Mouse (Mus musculus) MEL (cell line): ENCODE results near the gene Serpina3c. TPM values are rescaled to one million over a fixed set of nuclear protein-coding genes. Genes with fewer than 3 reads are reported as not detected.

Source experiments
- DNase-seq: peaks from one replicate; pipeline ENCODE4 v3.0.0; 2011; ENCODE audit warnings: low read depth, low spot score
- H3K27ac ChIP-seq: 2 replicates; pipeline ENCODE4 v1.5.1; 2012; ENCODE audit warnings: low read depth, mild to moderate bottlenecking, control low read depth, low read length, moderate library complexity; ENCODE audit not compliant: control insufficient read depth
- H3K27me3 ChIP-seq, 2 experiments: fragments of 150-350 bp in 1 of 2; sonication (generic) in 1 of 2; 2 replicates each; pipeline ENCODE4 v1.6.1; 2012; ENCODE audit warnings: low read length in 2 of 2, mild to moderate bottlenecking in 2 of 2, improper control_type of control experiment in 1 of 2, moderate library complexity in 1 of 2; ENCODE audit not compliant: insufficient read depth in 2 of 2, control insufficient read depth in 1 of 2
- H3K36me3 ChIP-seq, 2 experiments: 2 replicates each; pipeline ENCODE4 v1.6.1; 2012 to 2014; ENCODE audit warnings: low read length in 2 of 2, improper control_type of control experiment in 1 of 2, inconsistent platforms in 1 of 2, mild to moderate bottlenecking in 1 of 2; ENCODE audit not compliant: insufficient read depth in 2 of 2, control insufficient read depth in 1 of 2
- H3K4me1 ChIP-seq, 2 experiments: fragments of 150-350 bp in 1 of 2; sonication (generic) in 1 of 2; 2 replicates each; pipeline ENCODE4 v1.6.1; 2012; ENCODE audit warnings: low read length in 2 of 2, improper control_type of control experiment in 1 of 2, mild to moderate bottlenecking in 1 of 2; ENCODE audit not compliant: insufficient read depth in 2 of 2, control insufficient read depth in 1 of 2
- H3K4me3 ChIP-seq, 2 experiments: fragments of 150-350 bp in 1 of 2; sonication (generic) in 1 of 2; 2 replicates each; pipeline ENCODE4 v1.5.1; 2012; ENCODE audit warnings: low read depth in 2 of 2, low read length in 2 of 2, mild to moderate bottlenecking in 2 of 2, moderate library complexity in 2 of 2, control low read depth in 1 of 2, improper control_type of control experiment in 1 of 2; ENCODE audit not compliant: control insufficient read depth in 1 of 2, insufficient read depth in 1 of 2
- H3K79me2 ChIP-seq: 2 replicates; pipeline ENCODE4 v1.6.1; 2012; ENCODE audit warnings: mild to moderate bottlenecking, low read length, moderate library complexity; ENCODE audit not compliant: control insufficient read depth, poor library complexity, insufficient read depth
- H3K9ac ChIP-seq: 2 replicates; pipeline ENCODE4 v1.6.1; 2012; ENCODE audit warnings: low read depth, mild to moderate bottlenecking, control low read depth, low read length, moderate library complexity; ENCODE audit not compliant: control insufficient read depth, poor library complexity, severe bottlenecking
- H3K9me3 ChIP-seq: fragments of 150-350 bp; sonication (generic); replicated peaks from 2 replicates; pipeline ENCODE4 v1.6.1; 2012; ENCODE audit warnings: mild to moderate bottlenecking, low read length, improper control_type of control experiment, moderate library complexity; ENCODE audit not compliant: insufficient read depth
- BHLHE40 ChIP-seq: IDR thresholded peaks from 2 replicates; pipeline ENCODE4 v1.6.1; 2012; ENCODE audit warnings: low read depth, mild to moderate bottlenecking, inconsistent platforms, low read length, improper control_type of control experiment, borderline replicate concordance
- CHD2 ChIP-seq: IDR thresholded peaks from 2 replicates; pipeline ENCODE4 v1.6.1; 2011; ENCODE audit warnings: low read length, improper control_type of control experiment
- CTCF ChIP-seq, 3 experiments: IDR thresholded peaks in 2 of 3; conservative IDR thresholded peaks in 1 of 3; 2 replicates each; pipeline ENCODE4 v1.5.1; 2011 to 2012; ENCODE audit warnings: low read length in 3 of 3, low read depth in 2 of 3, mild to moderate bottlenecking in 2 of 3, improper control_type of control experiment in 1 of 3, inconsistent platforms in 1 of 3, mixed read lengths in 1 of 3, moderate library complexity in 1 of 3; ENCODE audit not compliant: control insufficient read depth in 1 of 3, insufficient read depth in 1 of 3, poor library complexity in 1 of 3, severe bottlenecking in 1 of 3
- E2F4 ChIP-seq: IDR thresholded peaks from 2 replicates; pipeline ENCODE4 v1.6.1; 2011; ENCODE audit warnings: low read depth, low read length, improper control_type of control experiment, borderline replicate concordance
- ELF1 ChIP-seq: IDR thresholded peaks from 2 replicates; pipeline ENCODE4 v1.6.1; 2014; ENCODE audit warnings: low read depth, mild to moderate bottlenecking, inconsistent platforms, low read length, improper control_type of control experiment, moderate library complexity
- EP300 ChIP-seq, 2 experiments: IDR thresholded peaks; 2 replicates each; pipeline ENCODE4 v1.6.1; 2011; ENCODE audit warnings: improper control_type of control experiment in 2 of 2, low read length in 2 of 2, low read depth in 1 of 2, mild to moderate bottlenecking in 1 of 2
- GABPA ChIP-seq: IDR thresholded peaks from 2 replicates; pipeline ENCODE4 v1.6.1; 2012; ENCODE audit warnings: low read depth, mild to moderate bottlenecking, inconsistent platforms, low read length, improper control_type of control experiment, moderate library complexity
- HCFC1 ChIP-seq: IDR thresholded peaks from 2 replicates; pipeline ENCODE4 v1.6.1; 2012; ENCODE audit warnings: low read depth, mild to moderate bottlenecking, inconsistent platforms, low read length, improper control_type of control experiment, moderate library complexity
- JUND ChIP-seq: IDR thresholded peaks from 2 replicates; pipeline ENCODE4 v1.6.1; 2011; ENCODE audit warnings: low read depth, mild to moderate bottlenecking, improper control_type of control experiment, low read length
- KAT2A ChIP-seq: conservative IDR thresholded peaks from 2 replicates; pipeline ENCODE4 v1.6.1; 2012; ENCODE audit warnings: low read depth, low read length, improper control_type of control experiment, inconsistent platforms
- MAFK ChIP-seq: IDR thresholded peaks from 2 replicates; pipeline ENCODE4 v1.6.1; 2011; ENCODE audit warnings: low read depth, mild to moderate bottlenecking, low read length, improper control_type of control experiment, borderline replicate concordance
- MAZ ChIP-seq: IDR thresholded peaks from 2 replicates; pipeline ENCODE4 v1.6.1; 2012; ENCODE audit warnings: low read depth, mild to moderate bottlenecking, inconsistent platforms, low read length, improper control_type of control experiment
- MEF2A ChIP-seq: IDR thresholded peaks from 2 replicates; pipeline ENCODE4 v1.6.1; 2014; ENCODE audit warnings: low read depth, mild to moderate bottlenecking, inconsistent platforms, low read length, improper control_type of control experiment; ENCODE audit not compliant: poor library complexity, insufficient replicate concordance, severe bottlenecking; ENCODE audit errors: extremely low read depth
- NELFE ChIP-seq: IDR thresholded peaks from 2 replicates; pipeline ENCODE4 v1.6.1; 2011; ENCODE audit warnings: low read depth, low read length, improper control_type of control experiment
- POLR2A ChIP-seq, 2 experiments: IDR thresholded peaks; 2 replicates each; pipeline ENCODE4 v1.6.1; 2011 to 2012; ENCODE audit warnings: low read length in 2 of 2, mild to moderate bottlenecking in 2 of 2, control low read depth in 1 of 2, improper control_type of control experiment in 1 of 2, low read depth in 1 of 2, moderate library complexity in 1 of 2; ENCODE audit not compliant: control insufficient read depth in 1 of 2, insufficient read depth in 1 of 2, poor library complexity in 1 of 2
- POLR2AphosphoS2 ChIP-seq: IDR thresholded peaks from 2 replicates; pipeline ENCODE4 v1.6.1; 2011; ENCODE audit warnings: low read length, improper control_type of control experiment
- POLR2AphosphoS5 ChIP-seq: IDR thresholded peaks from 2 replicates; pipeline ENCODE4 v1.6.1; 2012; ENCODE audit warnings: low read depth, borderline replicate concordance, mild to moderate bottlenecking, inconsistent platforms, low read length, moderate library complexity, mixed read lengths
- RCOR1 ChIP-seq: IDR thresholded peaks from 2 replicates; pipeline ENCODE4 v1.6.1; 2012; ENCODE audit warnings: low read depth, mild to moderate bottlenecking, inconsistent platforms, low read length, improper control_type of control experiment
- SIN3A ChIP-seq: IDR thresholded peaks from 2 replicates; pipeline ENCODE4 v1.6.1; 2012; ENCODE audit warnings: low read length, improper control_type of control experiment, inconsistent platforms
- SMC3 ChIP-seq: IDR thresholded peaks from 2 replicates; pipeline ENCODE4 v1.6.1; 2011; ENCODE audit warnings: low read depth, low read length, improper control_type of control experiment
- TAL1 ChIP-seq: IDR thresholded peaks from 2 replicates; pipeline ENCODE4 v1.6.1; 2012; ENCODE audit warnings: mild to moderate bottlenecking, inconsistent platforms, low read length, moderate library complexity, mixed read lengths
- UBTF ChIP-seq: IDR thresholded peaks from 2 replicates; pipeline ENCODE4 v1.6.1; 2012; ENCODE audit warnings: low read depth, mild to moderate bottlenecking, inconsistent platforms, low read length, improper control_type of control experiment, moderate library complexity, borderline replicate concordance; ENCODE audit not compliant: insufficient read depth
- USF2 ChIP-seq, 2 experiments: IDR thresholded peaks; 2 replicates each; pipeline ENCODE4 v1.6.1; 2011 to 2012; ENCODE audit warnings: improper control_type of control experiment in 2 of 2, low read length in 2 of 2, borderline replicate concordance in 1 of 2, inconsistent platforms in 1 of 2, low read depth in 1 of 2, mild to moderate bottlenecking in 1 of 2; ENCODE audit not compliant: insufficient read depth in 1 of 2
- ZMIZ1 ChIP-seq: IDR thresholded peaks from 2 replicates; pipeline ENCODE4 v1.6.1; 2012; ENCODE audit warnings: low read depth, mild to moderate bottlenecking, inconsistent platforms, low read length, improper control_type of control experiment, moderate library complexity
- polyA plus RNA-seq, 2 experiments: library from polyadenylated mRNA; stranded (reverse) in 1 of 2; unstranded in 1 of 2; fragments of >175 nt in 1 of 2; fragments of >200 nt in 1 of 2; gene quantifications; 2 replicates each; pipeline versions ENCODE4 v1.2.1 to v1.2.4; 2012; ENCODE audit warnings: low replicate concordance in 2 of 2, low read depth in 1 of 2; ENCODE audit not compliant: insufficient read length in 2 of 2, insufficient read depth in 1 of 2, missing spikeins in 1 of 2
- total RNA-seq: library from RNA; depleted of rRNA; stranded (reverse); fragments of 300-350 nt; gene quantifications from 2 replicates; pipeline ENCODE4 v1.2.3, GENCODE M21; 2012

Serpina3c gene
- total and polyA plus RNA-seq, 3 experiments, result not detected

- Histone ChIP-seq H3K27ac (no peak overlapping the region), H3K27me3 (no peaks in the 10 kb centered on the region), H3K4me3 (no peak overlapping the region), H3K79me2 (no peaks in the 10 kb centered on the region), H3K4me1 (no peaks in the 10 kb centered on the region), H3K9me3 (no peaks in the 10 kb centered on the region), H3K36me3 (no peaks in the 10 kb centered on the region), H3K9ac (no peak overlapping the region)
- no peak for DNase-seq
- TF ChIP-seq KAT2A (no peak), POLR2A (IDR thresholded peaks at IDR 0.05; ENCODE audit: control insufficient read depth in 1 of 2, insufficient read depth in 1 of 2, low read depth in 1 of 2, low read length in 2 of 2, poor library complexity in 1 of 2) (no peak), SIN3A (no peak), UBTF (no peak), TAL1 (no peak), RCOR1 (no peak), HCFC1 (no peak), JUND (no peak), POLR2AphosphoS5 (no peak), POLR2AphosphoS2 (no peak), E2F4 (no peak), NELFE (no peak), MAZ (no peak), SMC3 (no peak), GABPA (no peak)
Measured at GRCm38 (mm10) chr12:104189246-104189645, 35.6 kb upstream of the Serpina3c start.

DNA sequence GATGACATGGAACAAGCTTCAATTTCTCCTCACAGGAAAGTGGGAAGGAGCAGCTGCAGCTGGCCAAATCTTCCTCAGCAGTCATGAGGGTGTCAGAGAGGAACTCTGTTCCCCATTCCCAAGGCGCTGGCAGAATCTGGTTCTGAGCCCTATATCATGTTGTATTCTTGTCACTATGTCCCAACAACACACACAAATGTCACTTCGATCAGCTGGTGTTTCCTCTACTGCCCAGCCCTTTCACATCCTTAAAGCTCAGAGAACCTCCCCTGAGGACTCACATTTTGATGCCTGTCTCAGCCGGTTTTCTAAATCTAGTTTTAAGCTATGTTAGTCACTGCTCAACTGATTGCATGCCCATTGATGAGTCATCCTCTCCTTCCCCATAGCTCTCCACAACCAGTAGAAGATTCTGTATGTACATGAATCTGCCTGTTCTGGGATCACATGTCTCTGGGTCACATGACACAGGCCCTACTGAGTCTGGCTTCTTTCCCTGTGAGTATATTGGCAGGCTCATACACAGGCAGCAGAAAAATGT lies 32.4 kb upstream of the Serpina3c start:
- Histone ChIP-seq H3K27ac (no peak overlapping the region), H3K4me1 (no peaks in the 10 kb centered on the region), H3K79me2 (no peaks in the 10 kb centered on the region), H3K9ac (no peak overlapping the region), H3K27me3 (no peaks in the 10 kb centered on the region), H3K36me3 (no peaks in the 10 kb centered on the region), H3K4me3 (no peak overlapping the region), H3K9me3 (no peaks in the 10 kb centered on the region)
- DNase-seq, result peak; percentile 3
- TF ChIP-seq EP300 (IDR thresholded peaks at IDR 0.05; ENCODE audit: low read depth in 1 of 2, low read length in 2 of 2), result no peak
- no peak for TF ChIP-seq ZMIZ1
- TF ChIP-seq HCFC1, result no peak
- no peak for TF ChIP-seq ELF1
- no peak for TF ChIP-seq CHD2
- no peak for TF ChIP-seq USF2 (IDR thresholded peaks at IDR 0.05; ENCODE audit: borderline replicate concordance in 1 of 2, insufficient read depth in 1 of 2, low read depth in 1 of 2, low read length in 2 of 2)
- TF ChIP-seq E2F4, result no peak
- TF ChIP-seq MAFK, result no peak
- TF ChIP-seq CTCF (IDR thresholded peaks at IDR 0.05 in 2 of 3, conservative IDR thresholded peaks at IDR 0.05 in 1 of 3; ENCODE audit: control insufficient read depth in 1 of 3, insufficient read depth in 1 of 3, low read depth in 2 of 3, low read length in 3 of 3, poor library complexity in 1 of 3, severe bottlenecking in 1 of 3), result no peak
- TF ChIP-seq BHLHE40, result no peak
- TF ChIP-seq JUND, result no peak
- TF ChIP-seq MEF2A, result no peak
